Mouse (Mus musculus) midbrain, embryonic 12.5 days (tissue): Measurements from ENCODE around the gene Wdsub1. TPM values are rescaled to one million over a fixed set of nuclear protein-coding genes. Genes with fewer than 3 reads are reported as not detected.

Experiments
- ATAC-seq: fragments of 200-750 bp; cut with Nextera tagmentation; 2 replicates; pipeline ENCODE4 v1.8.0; 2017; ENCODE audit warnings: low read depth, moderate TSS enrichment, moderate library complexity; ENCODE audit not compliant: low FRiP score
- H3K27ac ChIP-seq: fragments of 300-500 bp; sonication (generic); replicated peaks from 2 replicates; pipeline ENCODE4 v1.5.1; 2016; ENCODE audit warnings: mild to moderate bottlenecking
- H3K27me3 ChIP-seq: fragments of 300-500 bp; sonication (generic); 2 replicates; pipeline ENCODE4 v1.6.1; 2016; ENCODE audit warnings: mild to moderate bottlenecking
- H3K36me3 ChIP-seq: fragments of 300-500 bp; sonication (generic); 2 replicates; pipeline ENCODE4 v1.6.1; 2016
- H3K4me1 ChIP-seq: fragments of 300-500 bp; sonication (generic); 2 replicates; pipeline ENCODE4 v1.6.1; 2016
- H3K4me2 ChIP-seq: fragments of 300-500 bp; sonication (generic); replicated peaks from 2 replicates; pipeline ENCODE4 v1.6.1; 2016; ENCODE audit warnings: mild to moderate bottlenecking, moderate library complexity
- H3K4me3 ChIP-seq: fragments of 300-500 bp; sonication (generic); 2 replicates; pipeline ENCODE4 v1.5.1; 2016; ENCODE audit warnings: mild to moderate bottlenecking
- H3K9ac ChIP-seq: fragments of 300-500 bp; sonication (generic); replicated peaks from 2 replicates; pipeline ENCODE4 v1.6.1; 2016; ENCODE audit warnings: mild to moderate bottlenecking, moderate library complexity
- H3K9me3 ChIP-seq: fragments of 300-500 bp; sonication (generic); 2 replicates; pipeline ENCODE4 v1.6.1; 2016; ENCODE audit warnings: mild to moderate bottlenecking
- WGBS: fragments of 180-500 bp; shearing (Covaris S2); methylation state at CpG from one replicate; pipeline ENCODE4 v1.1.7; 2016; 5-methylcytosine and 5-hydroxymethylcytosine counted together
- polyA plus RNA-seq: library from polyadenylated mRNA; unstranded; fragments of >200 nt; fragmentation: Nextera tagmentation; extraction: Ambion mirVana; gene quantifications from 2 replicates; pipeline ENCODE4 v1.2.1, GENCODE M21; 2016

The Wdsub1 gene
- polyA plus RNA-seq, 1 experiment from 2014 or later = 17.6 TPM

DNA sequence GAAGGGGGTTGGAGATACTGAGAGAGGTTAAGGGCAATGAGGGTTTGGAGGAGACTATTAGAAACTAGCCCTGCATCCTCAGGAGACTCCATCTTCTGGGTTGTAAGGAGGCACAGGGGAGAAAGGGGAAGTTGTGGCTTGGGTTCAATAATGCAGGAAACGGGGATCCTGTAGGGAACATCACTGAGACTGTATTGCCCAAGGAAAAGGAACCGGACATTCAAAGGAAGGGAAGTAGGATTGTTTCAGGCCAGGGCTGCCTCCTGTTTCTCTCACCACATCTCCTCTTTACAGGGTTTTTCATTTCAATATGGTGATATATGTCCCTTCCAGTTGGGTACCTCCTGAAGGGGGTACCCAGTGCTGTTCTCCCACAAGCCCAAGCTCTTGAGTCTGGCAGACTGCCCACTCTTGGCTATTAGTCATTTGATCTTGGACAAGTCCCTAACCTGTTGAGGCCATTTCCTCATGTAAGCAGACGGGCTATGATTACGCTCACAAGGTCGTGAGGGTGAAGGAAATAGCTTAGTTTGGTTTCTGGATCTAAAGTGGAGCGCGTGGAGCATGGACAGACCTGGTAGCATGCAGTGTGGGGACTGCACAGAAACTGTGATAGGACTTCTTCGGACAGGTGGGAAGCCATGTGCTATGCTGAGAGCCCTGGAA is 79.5 kb downstream of the Wdsub1 start:
- Histone ChIP-seq H3K4me2 (no peak overlapping the region), H3K9ac (no peak overlapping the region), H3K9me3 (no peaks in the 10 kb centered on the region), H3K27ac (no peak overlapping the region), H3K4me1 (peaks cover 19% of the 10 kb centered on the region; the same call in 1 of the 2 replicates), H3K27me3 (peaks cover 24% of the 10 kb centered on the region), H3K36me3 (no peaks in the 10 kb centered on the region), H3K4me3 (no peak overlapping the region)
- 89% methylated on average over 8 of the region's 8 CpGs for WGBS
- no peak for ATAC-seq
